Mouse (Mus musculus) hindbrain, embryonic 13.5 days (tissue): ENCODE measurements at regions not wholly inside any gene's neighbourhood (a gene's known extent, or its start where the extent isn't known, plus 50 kb on each side); places are given as distances from the start of the nearest gene placed in this dataset.

ENCODE experiments used
- ATAC-seq: fragments of 200-750 bp; cut with Nextera tagmentation; 2 replicates; pipeline ENCODE4 v1.8.0; 2017; ENCODE audit warnings: moderate TSS enrichment; ENCODE audit not compliant: low FRiP score
- H3K27ac ChIP-seq: fragments of 300-500 bp; sonication (generic); 2 replicates; pipeline ENCODE4 v1.5.1; 2015; ENCODE audit warnings: inconsistent platforms, mild to moderate bottlenecking, moderate library complexity
- H3K27me3 ChIP-seq: fragments of 300-500 bp; sonication (generic); 2 replicates; pipeline ENCODE4 v1.6.1; 2015; ENCODE audit warnings: mild to moderate bottlenecking, inconsistent platforms
- H3K36me3 ChIP-seq: fragments of 300-500 bp; sonication (generic); 2 replicates; pipeline ENCODE4 v1.6.1; 2015; ENCODE audit warnings: mild to moderate bottlenecking, inconsistent platforms
- H3K4me1 ChIP-seq: fragments of 300-500 bp; sonication (generic); replicated peaks from 2 replicates; pipeline ENCODE4 v1.6.1; 2015; ENCODE audit warnings: inconsistent platforms
- H3K4me2 ChIP-seq: fragments of 300-500 bp; sonication (generic); 2 replicates; pipeline ENCODE4 v1.6.1; 2015; ENCODE audit warnings: inconsistent platforms, mild to moderate bottlenecking, moderate library complexity
- H3K4me3 ChIP-seq: fragments of 300-500 bp; sonication (generic); 2 replicates; pipeline ENCODE4 v1.5.1; 2015; ENCODE audit warnings: mild to moderate bottlenecking, inconsistent platforms
- H3K9ac ChIP-seq: fragments of 300-500 bp; sonication (generic); 2 replicates; pipeline ENCODE4 v1.6.1; 2015; ENCODE audit warnings: mild to moderate bottlenecking, inconsistent platforms
- H3K9me3 ChIP-seq: fragments of 300-500 bp; sonication (generic); 2 replicates; pipeline ENCODE4 v1.6.1; 2016; ENCODE audit warnings: inconsistent platforms
- WGBS: fragments of 180-500 bp; shearing (Covaris S2); methylation state at CpG from one replicate; pipeline ENCODE4 v1.1.7; 2015; 5-methylcytosine and 5-hydroxymethylcytosine counted together

DNA sequence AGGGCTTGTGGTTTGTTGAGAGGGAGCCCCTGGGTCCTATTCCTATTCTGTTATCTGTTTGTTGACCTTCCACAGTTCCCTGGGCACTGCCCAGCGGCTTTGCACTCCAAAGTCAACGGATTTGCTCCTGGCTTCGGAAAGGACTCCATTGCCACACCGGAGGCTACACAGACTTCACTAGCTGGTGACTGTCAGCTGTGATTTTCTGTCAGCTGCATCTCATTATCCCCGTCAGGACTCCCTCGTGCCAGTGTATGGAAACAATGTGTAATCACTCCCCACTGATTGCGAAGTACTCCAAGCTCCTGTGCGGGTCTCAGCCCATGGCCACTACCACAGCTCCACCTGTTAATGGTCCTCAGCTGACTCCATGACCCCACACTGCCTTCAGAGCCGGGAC lies 99.0 kb upstream of the Maf start:
- no peak for ATAC-seq
- H3K27ac ChIP-seq = no peak overlapping the region
- no peaks in the 10 kb centered on the region for H3K9me3 ChIP-seq
- no peak overlapping the region for H3K9ac ChIP-seq
- WGBS = 59% methylated on average over 9 of the region's 9 CpGs
- H3K4me2 ChIP-seq = no peak overlapping the region
- no peaks in the 10 kb centered on the region for H3K4me1 ChIP-seq
- no peak overlapping the region for H3K4me3 ChIP-seq
- H3K36me3 ChIP-seq = no peaks in the 10 kb centered on the region
- H3K27me3 ChIP-seq = no peaks in the 10 kb centered on the region

- H3K27ac ChIP-seq = no peak overlapping the region
- no peaks in the 10 kb centered on the region for H3K9me3 ChIP-seq
- H3K9ac ChIP-seq = no peak overlapping the region
- no peak overlapping the region for H3K4me2 ChIP-seq
- H3K4me1 ChIP-seq = no peaks in the 10 kb centered on the region
- no peak overlapping the region for H3K4me3 ChIP-seq
- 72% methylated on average over 6 of the region's 6 CpGs for WGBS
- H3K27me3 ChIP-seq = no peaks in the 10 kb centered on the region
- no peak for ATAC-seq
- H3K36me3 ChIP-seq = no peaks in the 10 kb centered on the region
These were observed 98.5 kb upstream of the Maf start for GRCm38 (mm10) chr8:115806139-115806538.

- ATAC-seq = no peak
- H3K4me1 ChIP-seq = no peaks in the 10 kb centered on the region
- 88% methylated on average over 1 of the region's 1 CpGs for WGBS
- no peak overlapping the region for H3K4me2 ChIP-seq
- no peaks in the 10 kb centered on the region for H3K9me3 ChIP-seq
- H3K9ac ChIP-seq = no peak overlapping the region
- H3K4me3 ChIP-seq = no peak overlapping the region
- no peaks in the 10 kb centered on the region for H3K36me3 ChIP-seq
- H3K27ac ChIP-seq = no peak overlapping the region
- H3K27me3 ChIP-seq = no peaks in the 10 kb centered on the region
These were observed 86.0 kb upstream of the Maf start for GRCm38 (mm10) chr8:115793587-115793986.

GRCm38 (mm10) chr8:115788421-115788820 lies 80.8 kb upstream of the Maf start:
- Histone ChIP-seq H3K27me3 (no peaks in the 10 kb centered on the region), H3K9me3 (no peaks in the 10 kb centered on the region), H3K4me1 (no peaks in the 10 kb centered on the region), H3K4me2 (no peak overlapping the region), H3K36me3 (no peaks in the 10 kb centered on the region), H3K27ac (no peak overlapping the region), H3K9ac (no peak overlapping the region), H3K4me3 (no peak overlapping the region)
- WGBS = 70% methylated on average over 6 of the region's 6 CpGs
- ATAC-seq = no peak

DNA sequence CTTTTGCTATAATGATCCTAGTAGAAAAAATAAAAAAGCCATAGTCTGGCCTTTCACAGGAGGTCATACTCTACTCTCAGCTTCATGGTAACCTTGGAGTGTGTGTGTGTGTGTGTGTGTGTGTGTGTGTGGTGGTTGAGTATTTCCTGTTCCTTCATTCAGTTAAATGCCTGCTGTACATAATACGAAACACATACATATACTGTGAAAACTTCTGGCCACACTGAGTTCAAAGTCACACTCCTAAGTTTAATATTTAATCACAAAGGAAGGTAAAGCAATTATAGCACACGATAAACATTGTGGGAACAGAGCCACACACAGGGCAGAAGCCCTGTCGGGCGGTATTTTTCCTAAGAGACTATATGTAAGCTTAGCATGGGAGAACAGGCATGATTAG lies 78.6 kb upstream of the Maf start:
- no peak overlapping the region for H3K27ac ChIP-seq

DNA sequence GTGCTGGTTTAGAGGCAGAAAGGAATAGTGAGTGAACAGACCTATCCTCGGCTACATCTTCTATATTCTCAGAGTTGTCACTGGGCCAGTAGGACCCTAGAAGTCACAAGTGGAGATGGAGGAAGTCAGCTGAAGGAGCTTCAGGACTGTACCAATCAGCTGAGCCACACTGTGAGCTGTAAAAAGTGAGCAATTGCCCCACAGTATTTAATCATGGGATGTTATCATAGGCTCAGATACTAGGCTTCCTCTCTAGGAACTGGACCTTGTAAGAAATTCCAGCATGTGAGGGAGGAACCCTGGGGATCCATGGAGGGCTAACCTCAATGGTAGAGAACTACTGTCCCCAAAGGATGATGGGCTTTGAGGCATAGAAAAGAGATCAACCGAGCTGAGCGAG lies 78.2 kb upstream of the Maf start:
- Histone ChIP-seq H3K4me1 (no peaks in the 10 kb centered on the region), H3K27me3 (no peaks in the 10 kb centered on the region), H3K27ac (no peak overlapping the region), H3K4me3 (no peak overlapping the region), H3K36me3 (no peaks in the 10 kb centered on the region), H3K9me3 (no peaks in the 10 kb centered on the region), H3K4me2 (no peak overlapping the region), H3K9ac (no peak overlapping the region)
- ATAC-seq = no peak
- WGBS = 97% methylated on average over 3 of the region's 3 CpGs

More for the DNA sequence above, 78.6 kb upstream of the Maf start:
- no peak overlapping the region for H3K9ac ChIP-seq
- H3K9me3 ChIP-seq = no peaks in the 10 kb centered on the region
- H3K4me1 ChIP-seq = no peaks in the 10 kb centered on the region
- 98% methylated on average over 4 of the region's 4 CpGs for WGBS
- no peak overlapping the region for H3K4me3 ChIP-seq
- no peaks in the 10 kb centered on the region for H3K36me3 ChIP-seq
- no peaks in the 10 kb centered on the region for H3K27me3 ChIP-seq
- H3K4me2 ChIP-seq = no peak overlapping the region
- ATAC-seq = no peak

DNA sequence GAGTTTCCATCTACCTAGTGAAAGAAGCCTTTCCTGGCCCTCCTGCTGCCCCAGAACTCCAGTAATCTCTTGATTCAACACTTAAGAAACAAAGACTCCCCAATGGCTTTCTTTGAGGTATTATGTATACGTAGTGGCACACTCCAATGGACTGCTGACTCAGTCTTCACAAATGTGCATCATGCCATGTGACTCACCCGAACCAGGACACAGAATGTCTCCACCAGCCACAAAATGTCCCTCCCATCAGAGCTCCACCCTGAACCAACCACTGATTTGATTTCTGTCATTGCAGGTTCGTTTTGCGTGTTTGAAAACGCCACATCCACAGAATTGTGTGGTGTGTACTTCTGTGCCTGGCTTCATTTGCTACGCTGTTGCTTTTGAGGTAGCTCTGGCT lies 75.8 kb upstream of the Maf start:
- H3K36me3 ChIP-seq = no peaks in the 10 kb centered on the region
- H3K9ac ChIP-seq = no peak overlapping the region
- H3K4me3 ChIP-seq = no peak overlapping the region
- WGBS = 90% methylated on average over 6 of the region's 6 CpGs
- H3K4me2 ChIP-seq = no peak overlapping the region
- H3K9me3 ChIP-seq = no peaks in the 10 kb centered on the region
- H3K4me1 ChIP-seq = no peaks in the 10 kb centered on the region
- H3K27me3 ChIP-seq = no peaks in the 10 kb centered on the region
- no peak for ATAC-seq
- no peak overlapping the region for H3K27ac ChIP-seq

- no peaks in the 10 kb centered on the region for H3K9me3 ChIP-seq
- no peaks in the 10 kb centered on the region for H3K36me3 ChIP-seq
- H3K9ac ChIP-seq = no peak overlapping the region
- 93% methylated on average over 1 of the region's 1 CpGs for whole genome bisulfite sequencing
- no peak overlapping the region for H3K4me3 ChIP-seq
- H3K27ac ChIP-seq = no peak overlapping the region
- no peaks in the 10 kb centered on the region for H3K4me1 ChIP-seq
- no peaks in the 10 kb centered on the region for H3K27me3 ChIP-seq
- ATAC-seq = no peak
- no peak overlapping the region for H3K4me2 ChIP-seq
These were observed 70.8 kb upstream of the Maf start for GRCm38 (mm10) chr8:115778433-115778832.

GRCm38 (mm10) chr8:115771060-115771459 lies 63.5 kb upstream of the Maf start:
- WGBS = 91% methylated on average over 7 of the region's 7 CpGs
- Histone ChIP-seq H3K4me1 (peaks cover 8% of the 10 kb centered on the region), H3K9me3 (no peaks in the 10 kb centered on the region), H3K9ac (no peak overlapping the region), H3K36me3 (no peaks in the 10 kb centered on the region), H3K27me3 (0 out of 2 replicates have a peak, but pooled peaks cover 4% of the 10 kb centered on the region), H3K4me3 (no peak overlapping the region), H3K4me2 (no peak overlapping the region), H3K27ac (no peak overlapping the region)
- no peak for ATAC-seq

GRCm38 (mm10) chr8:115768631-115769030 lies 61.0 kb upstream of the Maf start:
- H3K4me3 ChIP-seq = no peak overlapping the region
- no peaks in the 10 kb centered on the region for H3K9me3 ChIP-seq
- 96% methylated on average over 4 of the region's 4 CpGs for WGBS
- 0 out of 2 replicates have a peak, but pooled peaks cover 4% of the 10 kb centered on the region for H3K27me3 ChIP-seq
- no peak overlapping the region for H3K27ac ChIP-seq
- H3K4me2 ChIP-seq = no peak overlapping the region
- H3K36me3 ChIP-seq = no peaks in the 10 kb centered on the region
- H3K4me1 ChIP-seq = peaks cover 12% of the 10 kb centered on the region
- ATAC-seq = no peak
- no peak overlapping the region for H3K9ac ChIP-seq

- Histone ChIP-seq H3K4me1 (peaks cover 12% of the 10 kb centered on the region), H3K9me3 (no peaks in the 10 kb centered on the region), H3K4me2 (no peak overlapping the region), H3K4me3 (no peak overlapping the region), H3K36me3 (no peaks in the 10 kb centered on the region), H3K27ac (no peak overlapping the region), H3K27me3 (0 out of 2 replicates have a peak, but pooled peaks cover 4% of the 10 kb centered on the region), H3K9ac (no peak overlapping the region)
- peak; percentile 46; the same call in 1 of the 2 replicates for ATAC-seq
- WGBS = 8% methylated on average over 9 of the region's 9 CpGs
These were observed 58.8 kb upstream of the Maf start for GRCm38 (mm10) chr8:115766218-115766898.

GRCm38 (mm10) chr8:115764551-115764950 lies 57.0 kb upstream of the Maf start:
- H3K27me3 ChIP-seq = 0 out of 2 replicates have a peak, but pooled peaks cover under 1% of the 10 kb centered on the region
- H3K4me1 ChIP-seq = peaks cover 12% of the 10 kb centered on the region
- ATAC-seq = no peak
- H3K27ac ChIP-seq = no peak overlapping the region
- no peak overlapping the region for H3K9ac ChIP-seq
- no peaks in the 10 kb centered on the region for H3K9me3 ChIP-seq
- H3K4me3 ChIP-seq = no peak overlapping the region
- no peaks in the 10 kb centered on the region for H3K36me3 ChIP-seq
- no peak overlapping the region for H3K4me2 ChIP-seq
- WGBS = 77% methylated on average over 4 of the region's 4 CpGs

DNA sequence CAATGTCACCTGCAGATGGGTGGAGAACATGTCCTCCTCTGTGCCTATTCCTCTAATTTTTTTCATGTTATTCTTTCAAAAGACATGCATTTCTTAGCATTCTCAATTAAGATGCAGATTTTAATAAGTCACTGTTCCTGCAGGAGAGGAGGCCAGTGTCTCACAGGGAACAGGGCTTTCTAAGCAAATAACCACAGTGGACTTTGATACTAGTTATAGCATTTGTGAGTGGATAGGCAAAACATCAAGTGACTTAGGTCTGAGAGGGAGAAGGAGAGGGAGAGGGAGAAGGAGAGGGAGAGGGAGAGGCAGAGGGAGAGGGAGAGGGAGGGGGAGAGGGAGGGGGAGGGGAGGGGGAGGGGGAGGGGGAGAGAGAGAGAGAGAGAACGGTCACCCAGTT lies 50.4 kb upstream of the Maf start:
- WGBS = 75% methylated on average over 1 of the region's 1 CpGs
- no peak for ATAC-seq

More for the DNA sequence above, 50.4 kb upstream of the Maf start:
- peaks cover 9% of the 10 kb centered on the region; the same call in 1 of the 2 replicates for H3K4me1 ChIP-seq
- H3K4me2 ChIP-seq = no peak overlapping the region
- no peaks in the 10 kb centered on the region for H3K9me3 ChIP-seq
- H3K9ac ChIP-seq = no peak overlapping the region
- H3K36me3 ChIP-seq = no peaks in the 10 kb centered on the region
- peaks cover 6% of the 10 kb centered on the region; the same call in 1 of the 2 replicates for H3K27me3 ChIP-seq
- no peak overlapping the region for H3K4me3 ChIP-seq
- H3K27ac ChIP-seq = no peak overlapping the region
